Mouse (Mus musculus) stomach, postnatal 0 days (tissue): ENCODE measurements at regions not wholly inside any gene's neighbourhood (a gene's known extent, or its start where the extent isn't known, plus 50 kb on each side); places are given as distances from the start of the nearest gene placed in this dataset.

Source experiments
- ATAC-seq: fragments of 200-750 bp; cut with Nextera tagmentation; 2 replicates; pipeline ENCODE4 v1.8.0; 2017; ENCODE audit not compliant: low FRiP score, low TSS enrichment
- DNase-seq: peaks from one replicate; pipeline ENCODE4 v3.0.0-alpha.2; 2016; ENCODE audit warnings: low spot score
- H3K27ac ChIP-seq: fragments of 300-500 bp; sonication (generic); replicated peaks from 2 replicates; pipeline ENCODE4 v1.5.1; 2014; ENCODE audit warnings: mild to moderate bottlenecking, control low read depth
- H3K27me3 ChIP-seq: fragments of 300-500 bp; sonication (generic); 2 replicates; pipeline ENCODE4 v1.6.1; 2014; ENCODE audit warnings: low read length; ENCODE audit not compliant: control insufficient read depth, insufficient read depth
- H3K36me3 ChIP-seq: fragments of 300-500 bp; sonication (generic); 2 replicates; pipeline ENCODE4 v1.6.1; 2014; ENCODE audit warnings: low read length, mixed read lengths; ENCODE audit not compliant: control insufficient read depth, insufficient read depth
- H3K4me1 ChIP-seq: fragments of 300-500 bp; sonication (generic); replicated peaks from 2 replicates; pipeline ENCODE4 v1.6.1; 2014; ENCODE audit warnings: antibody characterized with exemption; ENCODE audit not compliant: control insufficient read depth, insufficient read depth
- H3K4me2 ChIP-seq: fragments of 300-500 bp; sonication (generic); replicated peaks from 2 replicates; pipeline ENCODE4 v1.6.1; 2014; ENCODE audit warnings: low read depth, mild to moderate bottlenecking, control low read depth, moderate library complexity
- H3K4me3 ChIP-seq: fragments of 300-500 bp; sonication (generic); 2 replicates; pipeline ENCODE4 v1.5.1; 2014; ENCODE audit warnings: low read depth, low read length, control low read depth
- H3K9ac ChIP-seq: fragments of 300-500 bp; sonication (generic); 2 replicates; pipeline ENCODE4 v1.6.1; 2014; ENCODE audit warnings: mild to moderate bottlenecking, low read length, control low read depth, mixed read lengths
- H3K9me3 ChIP-seq: fragments of 300-500 bp; sonication (generic); 2 replicates; pipeline ENCODE4 v1.6.1; 2016; ENCODE audit warnings: low read length; ENCODE audit not compliant: control insufficient read depth
- CTCF ChIP-seq: IDR thresholded peaks from 2 replicates; pipeline ENCODE4 v1.5.1; 2016; ENCODE audit warnings: antibody characterized with exemption, low read depth, mild to moderate bottlenecking, moderate library complexity
- EP300 ChIP-seq: optimal IDR thresholded peaks from 2 replicates; pipeline ENCODE3; 2016; ENCODE audit warnings: antibody characterized with exemption
- WGBS: fragments of 180-500 bp; shearing (Covaris S2); extraction: QIAGEN DNeasy Blood & Tissue Kit; methylation state at CpG from one replicate; pipeline ENCODE4 v1.1.7; 2014; 5-methylcytosine and 5-hydroxymethylcytosine counted together

DNA sequence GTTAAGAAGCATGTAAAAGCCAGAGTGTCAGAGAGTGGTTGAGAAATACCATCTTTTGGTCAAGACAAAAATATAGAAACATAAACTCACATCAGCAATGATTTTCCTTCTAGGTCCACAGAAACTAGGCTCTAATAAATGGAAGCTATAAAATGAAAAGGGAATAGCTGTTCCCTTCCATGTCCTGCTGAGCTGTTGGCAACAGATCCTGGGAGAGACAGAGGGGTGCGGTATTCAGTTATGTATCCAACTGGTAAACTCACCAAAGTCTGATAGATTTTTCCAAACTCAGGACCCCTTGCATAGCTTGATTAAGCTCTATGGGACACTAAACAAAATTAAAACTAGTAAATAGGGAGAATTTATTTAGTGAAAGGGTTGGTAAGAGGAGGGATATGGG, 907.2 kb upstream of the Cdh8 start:
- H3K27ac ChIP-seq, result no peak overlapping the region
- H3K36me3 ChIP-seq, result no peaks in the 10 kb centered on the region
- no peak for ATAC-seq
- H3K4me3 ChIP-seq, result no peak overlapping the region
- no peak overlapping the region for H3K4me2 ChIP-seq
- DNase-seq, result no peak
- no peaks in the 10 kb centered on the region for H3K27me3 ChIP-seq
- 94% methylated on average over 1 of the region's 1 CpGs for WGBS
- no peak for TF ChIP-seq CTCF
- no peak for TF ChIP-seq EP300
- H3K9ac ChIP-seq, result no peak overlapping the region
- H3K4me1 ChIP-seq, result no peaks in the 10 kb centered on the region
- no peaks in the 10 kb centered on the region for H3K9me3 ChIP-seq

DNA sequence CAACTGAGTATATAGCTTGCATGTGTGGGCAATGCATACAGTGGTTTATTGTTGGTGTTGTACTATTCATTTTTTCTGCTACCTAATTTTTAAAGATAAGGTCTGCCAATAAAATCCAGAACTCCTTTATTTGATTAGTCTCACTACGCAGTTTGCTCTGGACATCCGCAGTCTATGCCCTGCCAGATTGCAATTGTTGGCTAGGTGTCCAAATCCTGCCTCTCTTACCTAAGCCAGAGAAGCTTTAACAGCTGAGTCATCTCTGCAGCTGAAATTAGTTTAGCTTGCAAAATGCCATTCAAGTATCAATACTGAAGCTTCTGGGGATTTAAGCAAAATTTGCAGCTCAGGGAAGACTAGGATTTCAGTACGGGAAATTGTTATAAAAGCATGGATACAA, 881.9 kb upstream of the Cdh8 start:
- no peak overlapping the region for H3K4me3 ChIP-seq
- no peaks in the 10 kb centered on the region for H3K4me1 ChIP-seq
- H3K9ac ChIP-seq, result no peak overlapping the region
- WGBS, result 88% methylated on average over 3 of the region's 3 CpGs
- H3K4me2 ChIP-seq, result no peak overlapping the region
- H3K36me3 ChIP-seq, result no peaks in the 10 kb centered on the region
- H3K27me3 ChIP-seq, result no peaks in the 10 kb centered on the region
- TF ChIP-seq EP300 (no peak), CTCF (no peak)
- no peak overlapping the region for H3K27ac ChIP-seq
- ATAC-seq, result no peak
- no peak for DNase-seq
- H3K9me3 ChIP-seq, result no peaks in the 10 kb centered on the region

DNA sequence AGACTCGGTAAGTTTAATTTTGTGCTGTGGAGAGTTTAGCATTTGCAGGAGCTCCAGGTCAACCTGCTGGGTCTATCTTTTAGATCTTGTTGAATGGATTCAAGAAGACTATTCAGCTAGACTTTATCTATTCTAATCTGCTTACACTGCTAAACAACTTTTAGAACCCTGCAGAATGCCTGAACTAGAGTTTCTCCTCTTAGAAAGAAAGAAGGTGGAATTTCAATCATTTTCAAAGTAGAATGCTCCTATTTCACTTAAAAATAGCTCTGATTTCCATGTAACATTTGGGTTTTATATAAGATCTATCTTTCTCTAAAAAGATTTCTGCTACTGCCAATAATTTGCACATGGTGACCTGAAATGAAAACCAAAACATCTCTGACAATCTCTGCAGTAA, 876.3 kb upstream of the Cdh8 start:
- Histone ChIP-seq H3K4me3 (no peak overlapping the region), H3K4me2 (no peak overlapping the region), H3K36me3 (no peaks in the 10 kb centered on the region), H3K9me3 (no peaks in the 10 kb centered on the region), H3K27me3 (no peaks in the 10 kb centered on the region), H3K4me1 (no peaks in the 10 kb centered on the region), H3K9ac (no peak overlapping the region), H3K27ac (no peak overlapping the region)
- DNase-seq (no peak), ATAC-seq (no peak)
- TF ChIP-seq EP300 (no peak), CTCF (no peak)
- 88% methylated on average over 1 of the region's 1 CpGs for WGBS

DNA sequence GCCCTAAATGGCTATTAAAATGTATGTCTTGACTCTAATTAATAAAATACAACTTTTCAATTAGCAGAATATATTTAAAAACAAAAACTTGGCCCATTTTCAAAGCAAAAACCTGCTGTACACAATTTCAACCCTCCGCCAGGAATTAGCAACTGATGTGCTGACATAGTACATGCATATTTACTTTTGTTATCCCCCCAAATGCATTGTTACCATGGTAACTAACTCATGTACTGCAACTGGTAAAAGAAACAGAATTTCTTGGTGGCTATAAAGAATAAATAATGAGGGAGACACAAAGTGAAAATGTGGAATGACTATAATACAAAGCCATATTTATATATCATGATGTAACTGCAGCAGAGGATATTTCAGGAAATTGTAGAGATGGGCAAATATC, 875.7 kb upstream of the Cdh8 start:
- 62% methylated on average over 1 of the region's 1 CpGs for WGBS

More for the DNA sequence above, 875.7 kb upstream of the Cdh8 start:
- DNase-seq (no peak), ATAC-seq (no peak)
- Histone ChIP-seq H3K27ac (no peak overlapping the region), H3K9me3 (no peaks in the 10 kb centered on the region), H3K4me3 (no peak overlapping the region), H3K4me2 (no peak overlapping the region), H3K36me3 (no peaks in the 10 kb centered on the region), H3K27me3 (no peaks in the 10 kb centered on the region), H3K9ac (no peak overlapping the region), H3K4me1 (no peaks in the 10 kb centered on the region)
- TF ChIP-seq EP300 (no peak), CTCF (no peak)
